Mouse (Mus musculus): ENCODE data around the gene B4galt4.

DNA sequence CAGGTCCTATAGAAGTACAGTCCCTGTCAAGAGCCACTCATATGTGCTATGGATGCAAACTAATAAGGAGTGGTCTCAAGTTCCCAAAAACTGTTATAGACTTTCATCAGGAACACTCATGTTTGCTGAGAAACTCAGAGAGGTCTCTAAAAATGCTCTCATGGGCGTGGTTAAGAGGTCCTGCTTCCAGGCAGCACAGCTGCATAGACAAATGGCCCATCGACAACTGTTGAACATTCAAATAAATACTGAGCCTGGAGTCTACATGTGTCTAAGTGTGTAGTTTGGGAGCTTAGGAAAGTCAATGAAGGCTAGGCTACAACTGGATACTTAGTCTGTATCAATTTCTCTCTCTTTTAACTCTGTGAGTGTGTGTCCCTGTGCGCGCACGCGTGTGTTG, 29.1 kb downstream of the B4galt4 start:
- TF ChIP-seq USF2 (IDR thresholded peaks at IDR 0.05; ENCODE audit: borderline replicate concordance in 1 of 2, insufficient read depth in 1 of 2, low read depth in 1 of 2, low read length in 2 of 2) = no peak
- TF ChIP-seq CTCF (IDR thresholded peaks at IDR 0.05 in 2 of 3, conservative IDR thresholded peaks at IDR 0.05 in 1 of 3; ENCODE audit: control insufficient read depth in 1 of 3, insufficient read depth in 1 of 3, low read depth in 2 of 3, low read length in 3 of 3, poor library complexity in 1 of 3, severe bottlenecking in 1 of 3) = no peak
- TF ChIP-seq TAL1 (IDR thresholded peaks at IDR 0.05; ENCODE audit: low read length) = no peak
- TF ChIP-seq POLR2A (IDR thresholded peaks at IDR 0.05; ENCODE audit: control insufficient read depth in 1 of 2, insufficient read depth in 1 of 2, low read depth in 1 of 2, low read length in 2 of 2, poor library complexity in 1 of 2) = no peak
- no peak for TF ChIP-seq EP300 (IDR thresholded peaks at IDR 0.05; ENCODE audit: low read depth in 1 of 2, low read length in 2 of 2)
- no peak for TF ChIP-seq GABPA (IDR thresholded peaks at IDR 0.05; ENCODE audit: low read depth, low read length)
- TF ChIP-seq MXI1 (IDR thresholded peaks at IDR 0.05; ENCODE audit: low read depth, low read length) = no peak
- TF ChIP-seq POLR2AphosphoS2 (IDR thresholded peaks at IDR 0.05; ENCODE audit: low read length) = no peak
- no peak for TF ChIP-seq ZNF384 (IDR thresholded peaks at IDR 0.05; ENCODE audit: low read depth, low read length)
- no peak for TF ChIP-seq USF1 (IDR thresholded peaks at IDR 0.05; ENCODE audit: low read depth, low read length)
- TF ChIP-seq ELF1 (IDR thresholded peaks at IDR 0.05; ENCODE audit: low read depth, low read length) = no peak
- TF ChIP-seq TBP (IDR thresholded peaks at IDR 0.05; ENCODE audit: low read depth, low read length) = no peak
